Mouse (Mus musculus) megakaryocyte, embryonic 14.5 days (primary cell): Measurements from ENCODE around the gene Btbd19.

Experiments used
- FLI1 ChIP-seq: IDR thresholded peaks from 2 replicates; pipeline ENCODE4 v1.6.1; 2012; ENCODE audit warnings: low read length, inconsistent platforms, mixed read lengths
- GATA1 ChIP-seq: IDR thresholded peaks from 3 replicates; pipeline ENCODE4 v1.6.1; 2012; ENCODE audit warnings: mixed read lengths, low read length, inconsistent platforms, borderline replicate concordance

GRCm38 (mm10) chr4:117100036-117100435 lies 25.5 kb downstream of the Btbd19 start:
- TF ChIP-seq GATA1 (no peak), FLI1 (no peak)
